Mouse (Mus musculus) retina, postnatal 7 days (tissue): ENCODE measurements around the gene Asic2.

ENCODE experiments used
- DNase-seq: peaks from one replicate; pipeline ENCODE4 v3.0.0-alpha.2; 2012; ENCODE audit warnings: low read depth, low spot score

The Asic2 gene

DNA sequence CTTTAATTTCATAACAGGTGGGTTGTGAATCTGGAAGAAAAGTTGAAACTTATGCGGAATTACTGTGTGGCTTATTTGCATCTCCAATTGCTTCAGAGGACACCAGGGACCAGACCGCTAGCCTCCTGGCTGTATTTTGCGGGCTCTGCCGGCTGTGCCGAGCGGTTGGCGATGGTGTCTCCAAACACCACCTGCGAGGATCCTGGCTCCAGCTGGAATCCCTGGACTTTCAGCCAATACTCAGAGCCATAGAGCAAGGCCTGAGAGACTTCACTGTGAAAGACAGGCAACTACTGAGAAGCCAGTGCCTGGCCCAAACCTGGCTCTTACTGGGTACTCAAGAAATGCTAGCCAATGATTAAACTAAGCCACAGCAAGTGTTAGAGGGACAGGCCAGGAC is 953.5 kb downstream of the Asic2 start:
- no peak for DNase-seq

DNA sequence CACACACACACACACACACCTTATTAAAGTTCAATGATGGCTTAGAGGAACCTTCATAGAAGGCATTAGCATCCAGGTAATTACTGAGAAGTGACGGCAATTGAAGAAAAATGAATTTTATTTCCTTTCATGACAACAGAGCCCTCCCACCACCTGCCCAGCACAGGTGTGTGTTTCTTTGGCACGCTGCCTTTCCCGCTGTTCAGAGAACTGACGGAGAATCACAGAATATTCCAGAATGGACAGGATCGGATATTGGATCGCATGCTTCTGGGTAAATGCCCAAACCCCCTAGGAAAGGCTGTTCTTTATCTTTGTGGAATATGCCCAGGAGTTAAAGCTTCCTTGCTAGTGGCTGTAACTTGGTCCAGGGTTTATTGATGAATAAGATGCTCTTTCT is 954.8 kb downstream of the Asic2 start:
- DNase-seq = no peak

DNA sequence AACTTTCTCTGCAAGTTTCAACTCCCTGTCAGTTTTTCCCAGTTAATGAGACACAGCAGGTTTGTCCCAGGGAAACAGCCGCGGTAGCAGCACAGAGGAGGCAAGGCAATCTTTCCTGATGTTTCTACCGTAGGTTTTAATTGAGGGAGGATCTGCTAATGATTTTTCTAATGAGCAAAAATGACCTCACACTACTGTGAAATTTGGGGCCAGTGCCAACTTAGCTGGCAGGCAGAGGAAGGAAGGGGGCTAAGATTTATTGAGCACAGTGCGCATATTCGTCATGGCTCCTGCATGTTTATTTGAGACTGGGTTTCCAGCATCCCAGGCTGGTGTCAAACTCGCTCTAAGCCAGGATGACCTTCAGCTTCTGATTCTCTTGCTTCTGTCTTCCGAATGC is 957.5 kb downstream of the Asic2 start:
- no peak for DNase-seq

DNA sequence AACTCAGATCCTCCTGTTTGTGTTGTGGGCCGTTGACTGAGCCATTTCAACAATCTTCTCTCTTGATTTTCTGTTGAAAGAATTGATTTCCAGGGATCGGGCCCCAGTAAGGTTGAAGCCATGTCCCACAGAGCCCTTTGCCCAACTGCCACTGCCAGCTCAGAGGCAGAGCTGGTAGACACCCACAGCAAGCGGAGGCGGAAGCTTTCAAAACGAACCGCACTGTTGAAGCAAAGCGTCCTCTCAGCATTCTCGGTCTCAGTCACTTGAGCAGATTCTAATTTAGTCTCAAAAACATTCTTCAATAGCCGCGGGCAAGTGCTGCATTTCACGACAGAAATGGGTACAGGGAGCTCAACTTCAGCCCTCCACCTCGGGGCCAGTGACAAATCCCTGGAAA is 958.9 kb downstream of the Asic2 start:
- no peak for DNase-seq

DNA sequence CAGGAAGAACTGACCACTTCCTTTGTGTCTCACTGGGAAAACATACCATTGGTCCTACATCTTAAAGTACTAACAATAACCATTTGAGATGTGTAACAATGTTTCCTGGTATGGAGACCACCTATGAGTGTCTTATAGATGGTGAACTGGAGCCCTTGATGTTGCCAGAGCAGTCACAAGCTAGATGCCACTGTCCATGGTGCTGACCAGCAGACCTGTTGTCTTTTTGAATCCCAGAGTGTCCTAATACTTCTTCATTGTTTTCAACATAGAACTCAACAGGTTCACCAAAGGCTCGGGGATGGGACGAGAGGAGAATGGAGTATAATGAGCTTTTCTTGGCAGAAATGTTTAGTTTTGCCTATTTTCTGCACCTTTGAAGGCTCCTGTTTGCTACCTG is 962.4 kb downstream of the Asic2 start:
- DNase-seq = no peak

DNA sequence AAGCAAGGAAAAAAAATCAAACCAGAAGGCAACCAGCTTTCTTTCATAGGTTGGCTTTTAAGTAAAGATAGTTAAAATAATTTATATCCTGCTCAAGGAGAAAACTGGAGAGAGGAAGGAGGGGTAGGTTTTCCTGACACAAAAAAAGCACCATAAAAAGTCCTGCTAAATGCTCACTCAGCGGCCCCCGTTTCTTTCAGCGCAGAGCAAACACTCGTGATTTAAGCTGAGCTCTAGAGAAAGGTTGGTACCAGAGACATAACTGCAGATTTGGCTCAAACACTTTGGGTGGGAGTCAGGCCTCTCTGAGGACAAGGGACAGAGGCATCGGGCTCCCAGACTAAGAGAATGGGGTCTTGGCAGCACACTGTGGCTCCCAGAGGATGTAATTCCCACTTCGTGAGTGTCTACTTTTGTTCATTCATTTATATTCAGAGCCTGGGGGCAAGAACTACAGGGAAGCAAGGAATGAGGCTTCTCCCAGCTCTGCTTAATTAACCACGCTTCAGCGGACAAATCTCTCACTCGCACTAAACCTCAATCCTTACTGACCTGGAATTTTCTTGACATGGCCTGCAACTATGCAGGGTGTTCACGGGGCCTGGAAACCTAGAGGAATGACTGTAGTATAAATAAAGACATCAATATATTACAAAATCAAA is 965.4 kb downstream of the Asic2 start:
- peak; percentile 8 for DNase-seq

DNA sequence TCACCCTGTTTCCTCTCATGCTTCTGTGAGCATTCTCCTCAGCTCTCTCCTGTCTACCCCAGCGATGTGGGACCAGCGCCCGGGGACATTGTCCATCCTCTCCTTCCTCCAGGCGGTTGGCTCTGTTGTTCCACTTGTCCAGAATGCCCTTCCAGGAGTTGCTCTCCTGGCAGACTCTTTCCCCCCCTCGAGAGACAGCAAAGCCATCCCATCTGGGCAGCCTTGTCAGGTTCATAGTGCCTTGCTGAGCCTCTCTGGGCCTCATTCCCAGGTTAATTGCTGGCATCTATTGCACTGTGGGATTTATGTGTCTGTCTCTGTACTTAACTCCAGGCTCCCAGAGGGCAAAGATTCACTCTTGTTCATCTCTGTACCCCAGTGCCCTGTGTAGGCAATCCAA is 972.6 kb downstream of the Asic2 start:
- DNase-seq = no peak

DNA sequence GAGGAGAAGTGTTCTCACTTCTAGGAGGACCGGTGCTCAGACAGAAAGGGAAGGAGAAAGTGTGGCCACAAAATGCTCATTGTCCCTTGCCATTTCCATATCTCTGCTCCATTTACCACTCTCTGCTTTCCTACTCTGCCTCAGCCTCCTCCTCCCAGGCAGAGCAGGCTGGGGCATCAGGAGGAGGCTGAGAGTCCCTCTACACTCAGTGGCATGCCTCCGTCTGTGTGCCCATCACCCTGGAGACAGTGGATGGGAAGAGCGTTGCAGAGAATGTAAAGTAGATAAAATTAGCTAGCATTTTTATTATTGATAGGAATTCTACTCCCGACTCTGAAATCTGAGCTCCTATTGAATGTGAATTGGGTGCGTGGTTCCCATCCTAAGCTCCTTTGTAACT is 984.7 kb downstream of the Asic2 start:
- DNase-seq = no peak

DNA sequence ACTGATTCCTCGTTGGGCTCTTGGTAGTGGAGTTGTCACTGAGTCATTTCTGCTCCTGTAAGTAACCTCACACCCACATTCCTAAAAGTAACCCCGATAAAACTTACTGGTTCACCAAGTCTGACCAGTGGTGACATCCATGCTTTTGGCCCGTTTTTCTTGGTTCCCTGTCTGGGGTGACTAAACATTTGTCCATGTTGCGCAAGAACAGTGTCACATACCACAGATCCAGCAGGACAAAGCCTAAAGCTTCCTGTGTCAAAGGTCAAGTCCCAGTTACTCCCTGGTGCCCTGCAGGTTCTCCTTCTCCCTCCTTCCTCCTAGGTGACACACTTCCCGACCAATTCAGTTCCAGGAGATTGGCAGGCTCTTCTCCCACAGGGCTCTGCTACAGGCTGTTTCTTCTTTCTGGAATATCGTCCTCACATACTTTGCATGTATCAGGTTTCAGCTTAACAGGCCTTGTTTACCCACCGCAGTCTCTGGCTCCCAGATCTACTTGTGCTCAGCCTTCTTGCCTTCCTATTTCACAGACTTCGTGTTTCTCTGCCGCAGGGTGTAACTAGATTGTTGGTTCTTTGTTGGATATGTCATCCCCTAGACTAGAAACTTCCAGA is 991.9 kb downstream of the Asic2 start:
- DNase-seq = no peak

DNA sequence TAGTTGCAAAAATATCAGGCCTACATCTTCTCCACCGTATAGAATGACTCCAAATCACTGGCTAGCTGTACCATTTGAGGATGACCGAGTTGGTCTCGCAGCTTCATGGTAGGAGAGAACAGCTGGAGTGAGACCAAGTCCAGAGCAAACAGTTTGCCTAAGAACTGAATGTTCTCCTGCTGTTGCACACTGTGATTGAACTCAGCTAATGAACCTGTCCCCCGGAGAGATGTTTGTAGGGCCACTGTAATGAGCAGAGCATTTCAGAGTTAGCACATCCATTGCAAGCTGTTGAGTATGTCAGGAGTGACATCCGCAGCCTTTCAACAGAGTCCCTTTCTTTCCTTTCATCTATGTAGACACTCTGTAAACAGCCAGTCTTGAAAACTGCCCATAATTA is 993.6 kb downstream of the Asic2 start:
- no peak for DNase-seq

DNA sequence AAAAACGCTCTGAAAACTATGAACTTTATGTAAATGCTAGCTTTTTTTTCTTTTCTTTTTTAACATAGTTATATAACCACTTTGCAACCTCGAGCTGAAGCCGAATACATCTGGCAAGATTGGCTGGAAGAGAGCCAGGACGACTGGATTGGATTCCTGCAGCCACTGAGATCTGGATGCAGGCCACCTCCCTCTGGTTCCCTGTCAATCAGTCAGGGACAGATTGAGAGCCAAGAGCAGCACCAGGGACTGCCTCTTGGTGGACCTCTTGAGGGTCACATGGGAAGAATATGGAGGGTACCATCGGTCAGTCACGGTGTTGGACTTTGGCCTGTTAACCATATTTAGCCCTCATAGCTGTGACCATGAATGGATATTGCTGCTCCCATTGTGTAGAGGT is 994.3 kb downstream of the Asic2 start:
- DNase-seq = no peak

DNA sequence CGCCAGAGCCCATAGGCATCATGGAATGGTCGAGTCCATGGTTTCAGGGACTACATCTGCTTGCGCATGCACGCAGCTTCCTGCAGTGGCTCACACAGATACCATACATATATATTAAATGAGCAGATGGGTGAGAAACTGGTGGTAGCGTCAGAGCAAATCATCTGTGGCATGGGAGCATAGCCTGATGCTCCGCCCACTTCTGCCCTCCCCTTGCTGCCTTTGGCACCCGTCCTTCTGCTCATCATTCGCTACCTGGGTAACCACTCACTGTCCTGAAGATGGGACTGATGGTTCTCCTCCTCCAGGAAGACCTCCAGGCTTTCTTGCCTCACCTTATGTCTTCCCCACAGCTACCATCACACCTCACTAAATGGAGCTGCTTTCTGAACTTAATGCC is 995.0 kb downstream of the Asic2 start:
- no peak for DNase-seq

DNA sequence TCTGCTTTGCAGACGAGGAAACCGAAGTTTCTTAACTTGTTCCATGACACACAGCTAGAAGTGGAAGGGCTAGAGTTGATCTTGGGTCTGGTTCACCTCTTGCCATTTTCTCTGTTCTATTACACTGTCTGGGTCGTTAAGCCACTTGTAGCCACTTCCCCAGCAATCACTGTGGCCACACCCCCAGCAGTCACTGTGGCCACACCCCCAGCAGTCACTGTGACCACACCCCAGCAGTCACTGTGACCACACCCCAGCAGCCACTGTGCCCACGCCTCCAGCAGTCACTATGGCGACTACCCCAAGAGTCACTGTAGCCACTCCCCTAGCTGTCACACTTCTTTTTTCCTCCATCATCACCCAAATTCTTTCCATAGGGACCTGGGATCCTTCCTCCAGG is 1000.7 kb downstream of the Asic2 start:
- DNase-seq = no peak

DNA sequence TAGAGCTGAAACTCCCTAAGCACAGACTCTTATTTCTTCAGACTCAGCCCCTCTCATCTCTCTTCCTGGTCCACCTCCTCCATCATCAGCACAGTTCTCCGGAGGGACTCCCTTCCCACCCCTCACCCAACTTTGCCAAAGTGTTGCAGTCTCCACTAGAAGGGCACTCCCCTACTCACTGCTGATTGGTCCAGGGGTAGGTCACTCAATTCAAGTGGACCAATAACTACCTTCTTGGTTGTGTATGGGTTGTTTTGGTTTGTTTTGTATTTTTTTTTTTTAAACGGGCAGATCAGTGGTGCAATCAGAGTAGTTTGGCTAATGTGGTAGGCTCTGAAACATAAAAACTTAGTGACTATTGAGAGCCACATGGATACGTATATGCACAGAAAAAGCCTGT is 1002.2 kb downstream of the Asic2 start:
- no peak for DNase-seq

DNA sequence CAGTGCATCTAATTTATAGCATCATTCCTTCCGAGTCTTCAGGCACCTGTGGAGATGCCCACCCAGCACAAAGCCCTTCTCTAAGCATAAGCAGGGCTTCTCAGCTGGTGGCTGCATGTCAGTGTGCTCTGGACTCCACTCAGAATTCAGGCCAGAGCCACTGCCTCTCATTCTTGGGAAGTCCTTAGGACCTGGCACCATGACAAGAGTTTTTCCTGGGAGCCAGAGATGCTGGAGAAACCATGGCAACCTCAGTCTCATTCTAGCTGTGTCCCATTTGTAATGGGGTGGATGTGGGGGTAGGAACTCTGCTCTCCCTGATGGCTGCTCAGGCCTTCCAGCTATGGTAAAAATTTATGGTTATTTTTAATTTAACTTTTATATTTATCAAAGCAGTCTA is 1006.9 kb downstream of the Asic2 start:
- DNase-seq = no peak

DNA sequence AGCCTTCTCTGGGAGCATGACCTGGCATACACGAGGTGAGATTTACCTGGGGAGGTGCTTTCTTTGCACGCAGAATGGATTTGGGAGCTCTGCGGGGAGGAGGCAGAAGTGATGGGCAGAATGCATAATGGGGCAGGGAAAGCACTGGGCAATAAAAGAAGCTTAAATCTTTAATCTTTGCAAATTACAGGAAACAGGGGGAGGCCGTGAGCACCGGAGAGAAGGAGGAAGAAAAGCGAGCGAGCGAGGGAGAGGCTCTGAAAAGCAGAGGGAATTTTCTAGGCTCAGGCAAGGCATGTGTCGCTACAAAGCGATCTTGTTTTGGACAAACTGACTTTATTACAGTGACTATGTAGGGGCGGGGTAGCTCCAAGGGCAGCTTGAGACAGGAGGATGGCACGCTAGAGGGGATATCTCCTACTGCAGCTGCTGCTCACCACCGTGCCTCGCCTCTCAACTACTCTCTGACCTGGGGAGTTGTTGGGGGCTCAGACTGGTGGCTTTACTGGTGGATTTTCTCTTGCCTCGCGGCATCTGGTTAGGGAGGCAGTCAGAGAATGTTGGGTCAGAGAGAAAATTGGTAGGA is 1010.1 kb downstream of the Asic2 start:
- no peak for DNase-seq

DNA sequence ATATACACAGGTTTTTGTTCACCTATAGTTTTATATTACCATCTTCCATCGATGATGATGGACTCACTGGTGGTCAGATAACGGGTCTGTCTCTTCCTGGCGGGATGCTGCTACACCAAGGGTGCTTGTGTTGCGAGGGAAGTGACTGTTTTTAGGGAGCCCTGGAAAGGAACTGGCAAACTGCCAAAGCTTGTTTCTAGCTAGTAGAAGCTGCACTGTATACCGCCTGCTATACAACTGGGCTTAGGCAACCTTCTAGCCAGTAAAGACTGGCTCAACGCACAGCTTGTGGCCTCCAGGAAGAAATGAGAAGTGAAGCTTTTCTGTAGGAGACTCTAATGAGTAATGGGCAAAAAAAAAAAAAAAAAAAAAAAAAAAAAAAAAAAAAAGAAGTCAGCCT is 1012.3 kb downstream of the Asic2 start:
- DNase-seq = no peak

DNA sequence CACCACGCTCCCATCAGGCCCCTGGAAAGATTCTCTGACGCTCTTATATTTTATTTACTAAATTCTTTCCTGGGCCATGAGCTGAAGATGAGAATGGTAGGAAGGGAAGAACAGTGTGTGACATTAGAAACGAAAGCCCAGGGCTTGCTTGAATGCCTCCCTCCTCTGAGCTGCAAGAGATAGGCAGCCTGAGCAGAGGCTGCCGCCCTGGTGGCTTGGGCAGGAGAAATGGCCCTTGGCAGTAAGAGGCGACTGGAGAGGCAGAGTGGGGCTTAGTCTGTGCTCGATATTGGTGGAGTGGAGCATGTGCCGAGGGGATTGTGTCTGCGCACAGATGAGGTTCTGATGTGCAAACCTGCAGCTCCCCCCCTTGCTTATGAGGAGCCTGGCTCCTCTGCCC is 1014.1 kb downstream of the Asic2 start:
- DNase-seq = no peak

DNA sequence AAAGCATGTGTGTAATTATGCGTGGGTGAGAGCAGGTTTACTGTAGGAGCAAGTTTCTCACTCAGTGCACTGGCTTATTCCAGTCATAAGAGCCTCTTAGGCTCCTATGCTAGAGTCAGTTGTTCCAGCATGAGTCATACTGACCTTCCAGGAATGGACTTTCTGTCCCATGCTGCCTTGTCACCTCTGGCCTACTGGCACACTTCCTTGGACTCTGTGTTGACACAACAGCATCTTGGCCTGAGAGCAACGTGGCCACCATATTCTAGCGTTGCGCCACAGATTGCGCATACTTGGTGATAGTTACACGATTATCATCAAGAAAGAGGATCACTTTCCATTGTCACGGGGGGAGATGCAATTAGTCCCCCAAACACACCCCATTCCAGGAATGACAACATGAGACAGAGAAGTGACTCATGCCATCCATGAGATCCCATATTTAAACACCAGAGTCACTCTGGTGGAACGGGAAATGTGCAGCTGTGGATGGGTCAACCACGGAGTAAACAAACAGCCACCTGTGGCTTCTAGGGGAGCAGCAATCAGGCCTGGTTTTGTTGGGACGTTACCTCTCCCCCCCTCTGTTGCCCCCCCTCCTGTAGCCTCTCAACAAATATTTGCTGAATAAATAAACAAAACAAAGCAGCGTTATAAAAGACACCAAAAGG is 1019.1 kb downstream of the Asic2 start:
- no peak for DNase-seq

DNA sequence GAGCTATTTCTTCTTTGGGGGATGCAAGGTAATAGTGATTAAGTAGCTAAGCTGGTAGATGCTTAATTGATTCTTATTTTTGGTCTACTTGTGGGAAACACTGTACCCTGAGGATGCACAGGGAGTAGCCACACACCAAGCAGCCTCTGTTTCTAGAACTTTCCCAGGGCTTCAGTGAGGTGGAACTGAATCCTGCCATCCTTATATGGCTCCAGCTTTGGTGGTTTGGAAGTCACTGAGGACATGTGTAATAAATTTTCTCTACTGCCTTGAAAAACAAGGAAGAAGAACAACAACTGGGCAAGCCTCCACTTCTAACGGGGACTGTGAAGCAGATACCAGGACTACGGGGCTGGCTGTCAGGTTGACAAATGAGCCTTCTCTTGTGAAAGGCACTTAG is 1020.2 kb downstream of the Asic2 start:
- DNase-seq = no peak

DNA sequence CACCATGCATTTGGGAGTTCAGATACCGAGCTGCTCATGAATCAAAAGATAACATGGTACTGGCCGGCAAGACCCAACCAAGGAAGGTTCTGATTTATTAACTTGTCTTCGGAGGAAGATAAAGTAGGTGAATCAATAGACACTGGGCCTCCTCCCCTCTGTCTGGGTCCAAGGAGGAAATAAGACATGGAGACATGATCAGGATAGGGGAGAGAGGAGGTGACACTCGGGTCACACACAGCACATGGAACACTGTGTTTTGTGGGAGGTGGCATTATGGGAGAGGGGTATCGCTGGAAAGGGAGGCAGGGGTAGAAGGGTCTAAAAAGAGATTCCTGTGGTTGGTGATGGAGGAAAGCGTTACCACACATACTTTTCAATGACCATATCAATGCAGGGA is 1022.1 kb downstream of the Asic2 start:
- no peak for DNase-seq

DNA sequence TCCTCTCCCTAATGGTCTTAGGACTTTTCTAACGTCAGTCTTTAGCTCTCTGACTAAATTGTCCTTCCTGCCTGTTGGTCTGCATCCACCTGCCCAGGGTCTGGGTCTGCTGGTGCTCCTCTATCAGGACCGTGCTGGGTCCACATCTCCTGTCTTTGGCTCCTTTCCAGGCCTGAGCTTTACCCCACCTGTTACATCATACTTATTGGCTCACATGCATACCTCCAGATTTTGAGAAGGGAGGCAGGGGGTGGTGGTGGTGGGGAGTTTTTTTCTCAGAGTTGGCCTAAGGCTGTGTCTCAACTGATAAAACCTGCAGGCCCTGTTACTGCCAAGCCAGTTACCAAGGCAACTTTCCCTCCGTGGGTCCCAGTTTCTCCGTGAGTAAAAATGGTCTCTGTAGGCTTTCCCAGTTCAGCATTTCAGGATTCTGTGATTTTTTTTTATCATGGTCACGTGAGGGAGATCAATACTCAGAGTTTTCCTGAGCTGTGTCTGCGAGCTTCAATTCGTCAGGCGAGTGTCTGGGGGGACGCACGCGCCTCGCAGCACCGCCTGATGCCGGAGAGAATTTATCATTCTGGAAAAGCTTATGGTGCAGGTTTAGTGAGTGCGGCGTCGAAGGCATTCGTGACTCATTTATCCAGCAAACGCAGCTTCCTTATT is 1044.8 kb downstream of the Asic2 start:
- no peak for DNase-seq
